Mouse (Mus musculus): Measurements from ENCODE around the gene Srcin1.

Srcin1 gene

GRCm38 (mm10) chr11:97547957-97548706, 27.9 kb downstream of the Srcin1 start:
- peak; percentile 65 for DNase-seq

DNA sequence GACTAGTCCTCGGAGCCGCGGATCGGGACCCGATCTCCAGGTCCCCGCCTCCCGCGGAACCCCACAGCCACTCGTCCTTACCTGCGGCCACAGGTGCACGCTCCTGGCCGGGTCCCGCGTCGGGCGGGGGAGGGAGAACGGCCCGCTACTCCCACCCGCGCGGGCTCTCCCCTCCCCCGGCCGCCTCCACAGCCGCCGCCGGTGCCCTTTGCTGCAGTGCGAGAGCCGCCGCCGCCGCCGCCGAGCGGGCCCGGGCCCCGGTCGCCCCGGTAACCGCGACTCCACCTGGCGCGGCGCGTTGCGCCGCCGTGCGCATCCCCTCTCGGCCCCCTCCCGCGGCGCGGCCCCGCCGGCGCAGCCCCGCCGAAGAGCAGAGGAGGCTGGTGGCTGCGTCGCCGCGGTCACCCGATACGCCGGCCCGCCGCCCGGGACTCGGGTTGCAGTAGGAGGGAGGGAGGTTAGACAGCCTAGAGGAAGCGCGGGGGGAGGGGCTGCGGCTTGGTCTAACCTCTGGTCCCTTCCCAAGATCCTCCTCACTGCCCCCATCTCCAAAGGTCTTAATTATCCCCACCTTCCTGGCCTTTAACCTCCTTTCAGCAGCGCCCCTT, 29.1 kb downstream of the Srcin1 start:
- peak; percentile 72 for DNase-seq

DNA sequence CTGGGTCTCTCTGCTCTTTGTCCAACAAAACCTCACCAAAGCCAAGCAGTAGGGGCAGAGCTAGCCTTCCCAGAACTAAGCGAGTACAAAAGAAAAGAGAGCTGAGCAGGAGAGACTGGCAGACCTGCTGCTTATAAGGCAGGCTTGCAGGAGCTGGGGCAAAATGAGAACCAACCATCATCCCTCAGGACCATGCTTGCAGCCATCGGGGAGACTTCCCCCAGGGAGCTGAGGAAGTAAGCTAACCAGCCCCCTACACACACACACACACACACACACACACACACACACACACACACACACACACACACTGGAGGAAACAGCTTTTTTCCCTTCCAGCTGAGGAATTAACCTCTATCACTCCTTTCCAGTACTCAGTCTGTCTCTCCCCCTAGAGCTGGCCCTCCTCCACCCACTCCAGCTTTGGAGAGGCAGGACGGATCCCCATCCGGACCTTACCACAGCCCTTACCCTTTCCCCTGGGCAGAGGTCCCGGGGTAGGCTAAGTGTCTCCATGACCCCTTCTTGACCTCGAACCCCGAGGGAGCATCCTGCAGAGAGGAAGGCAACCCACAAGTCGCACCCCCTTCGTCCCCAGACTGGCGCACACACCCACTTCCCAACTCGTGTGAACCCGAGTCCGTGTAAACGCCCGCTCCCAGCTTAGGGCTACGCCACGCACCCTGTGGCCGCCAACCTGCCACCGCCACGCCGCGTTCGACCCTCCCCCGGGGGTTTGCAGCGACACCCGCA, 30.0 kb downstream of the Srcin1 start:
- peak; percentile 58 for DNase-seq

DNA sequence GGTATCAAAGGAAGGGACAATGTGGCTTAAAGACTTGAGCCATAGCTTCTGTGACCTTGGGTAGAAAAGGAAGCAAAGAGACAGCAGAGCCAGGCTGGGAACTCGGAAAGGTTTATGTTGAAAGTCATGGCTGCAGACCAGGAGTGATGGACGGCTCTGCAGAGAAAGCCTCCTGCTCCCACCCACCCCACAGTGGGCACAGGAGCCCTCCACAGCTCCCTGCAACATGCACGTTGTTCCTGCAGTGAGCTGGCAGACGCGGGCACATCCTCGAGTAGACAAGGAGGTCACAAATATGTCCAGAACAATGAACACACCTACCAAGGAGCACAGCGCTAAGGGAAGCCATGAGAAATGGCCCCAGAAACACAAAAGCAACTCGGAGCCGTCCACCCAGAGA, 32.1 kb downstream of the Srcin1 start:
- DNase-seq, result no peak

DNA sequence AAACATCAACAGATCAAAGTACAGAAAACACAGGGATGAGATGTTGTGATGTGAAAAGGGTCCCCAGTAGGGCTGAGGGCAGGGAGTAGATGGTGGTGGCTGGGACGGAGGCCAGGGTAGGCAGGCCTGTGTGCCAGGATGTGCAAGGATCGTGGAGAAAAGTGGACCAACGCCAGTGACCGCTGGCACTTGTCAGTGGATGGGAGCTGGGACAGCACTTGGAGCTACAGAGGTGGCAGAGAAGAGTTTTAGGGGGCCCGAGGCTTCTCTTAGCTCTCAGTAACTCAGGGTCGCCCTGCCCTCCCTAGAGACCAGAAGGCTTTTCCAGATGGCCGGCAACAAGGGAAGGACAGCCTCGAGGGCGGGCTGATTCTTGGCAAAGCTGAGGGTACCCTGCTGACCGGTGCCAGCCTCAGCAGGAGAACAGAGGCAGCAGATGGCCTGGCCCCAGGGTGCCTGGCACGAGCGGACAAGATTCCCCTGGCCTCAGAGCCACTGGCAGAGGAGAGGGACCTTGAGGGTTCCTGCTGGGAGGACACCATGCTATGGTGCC, 32.7 kb downstream of the Srcin1 start:
- DNase-seq, result peak; percentile 99

- DNase-seq, result no peak
Measured at GRCm38 (mm10) chr11:97542171-97543150, 33.5 kb downstream of the Srcin1 start.

- DNase-seq, result no peak
Measured at GRCm38 (mm10) chr11:97540604-97541003, 35.4 kb downstream of the Srcin1 start.

DNA sequence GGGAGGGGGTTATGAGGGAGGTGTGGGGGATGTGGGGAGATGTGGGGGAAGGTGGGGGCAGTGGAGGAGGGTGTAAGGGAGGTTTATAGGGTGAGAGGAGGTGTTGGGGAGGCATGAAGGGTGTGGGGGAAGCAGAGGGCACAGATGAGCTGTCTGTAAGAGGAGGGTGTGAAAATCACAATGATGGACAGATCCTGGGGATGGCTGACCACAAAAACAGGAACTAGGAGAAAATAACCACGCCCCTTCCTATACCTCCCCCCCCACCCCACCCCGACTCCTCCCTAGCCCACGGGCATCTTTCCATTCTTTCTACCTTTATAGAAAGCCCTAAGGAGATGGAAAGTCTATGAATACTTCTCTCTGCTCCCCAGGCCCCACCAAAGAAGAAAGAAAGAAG, 35.9 kb downstream of the Srcin1 start:
- no peak for DNase-seq

DNA sequence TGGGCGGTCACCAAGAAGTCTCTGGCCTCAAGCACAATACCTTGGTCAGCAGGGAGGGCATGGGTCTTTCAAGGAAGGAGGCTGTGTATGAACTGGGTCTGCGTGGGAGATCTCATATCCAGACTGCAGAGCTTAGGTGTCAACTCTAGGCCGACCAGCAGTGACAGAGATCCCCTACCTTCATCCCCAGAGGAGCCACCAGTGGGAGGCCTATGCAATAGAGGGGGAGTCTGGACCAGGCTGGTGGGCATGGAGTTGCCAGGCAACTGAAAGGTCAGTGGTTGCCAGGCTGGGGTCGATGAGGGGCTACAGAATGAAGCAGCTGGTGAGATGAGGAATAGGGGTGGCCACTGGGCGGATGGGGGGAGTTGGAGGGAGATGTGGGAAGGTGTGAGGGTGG, 36.4 kb downstream of the Srcin1 start:
- DNase-seq, result no peak

- no peak for DNase-seq
Measured at GRCm38 (mm10) chr11:97537580-97538089, 38.4 kb downstream of the Srcin1 start.

GRCm38 (mm10) chr11:97536835-97537579, 39.0 kb downstream of the Srcin1 start:
- DNase-seq, result peak; percentile 87

DNA sequence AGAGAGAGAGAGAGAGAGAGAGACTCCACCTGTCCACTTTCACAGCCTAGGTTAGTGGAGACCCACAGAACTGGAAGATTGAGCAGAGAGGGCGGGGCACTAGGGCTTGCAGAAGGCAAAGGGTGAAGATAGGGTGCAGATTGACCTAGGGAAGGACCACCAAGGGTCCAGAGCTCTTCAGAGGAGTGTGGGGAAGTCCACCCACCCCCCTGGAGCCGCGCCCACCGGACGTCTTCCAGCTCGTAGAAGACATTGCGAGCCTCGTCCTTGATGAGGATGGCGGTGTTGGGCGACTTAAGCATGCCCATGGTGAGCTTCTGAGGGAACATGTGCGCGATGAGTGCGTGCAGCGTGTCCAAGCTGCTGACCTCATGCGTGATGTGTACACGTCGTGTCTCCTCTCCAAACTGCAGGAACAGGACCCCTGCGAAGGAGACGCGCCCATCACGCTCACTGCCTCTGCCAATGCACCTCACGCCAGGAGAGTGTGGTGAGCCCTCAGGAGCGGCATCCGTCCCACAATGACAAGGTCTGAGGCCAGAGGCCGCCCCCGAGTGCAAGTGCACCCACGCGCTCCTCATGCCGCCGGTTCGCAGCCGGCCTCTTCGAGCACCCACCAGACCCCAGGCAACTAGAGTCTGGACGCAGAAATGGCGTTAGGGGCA, 39.8 kb downstream of the Srcin1 start:
- DNase-seq, result peak; percentile 65

DNA sequence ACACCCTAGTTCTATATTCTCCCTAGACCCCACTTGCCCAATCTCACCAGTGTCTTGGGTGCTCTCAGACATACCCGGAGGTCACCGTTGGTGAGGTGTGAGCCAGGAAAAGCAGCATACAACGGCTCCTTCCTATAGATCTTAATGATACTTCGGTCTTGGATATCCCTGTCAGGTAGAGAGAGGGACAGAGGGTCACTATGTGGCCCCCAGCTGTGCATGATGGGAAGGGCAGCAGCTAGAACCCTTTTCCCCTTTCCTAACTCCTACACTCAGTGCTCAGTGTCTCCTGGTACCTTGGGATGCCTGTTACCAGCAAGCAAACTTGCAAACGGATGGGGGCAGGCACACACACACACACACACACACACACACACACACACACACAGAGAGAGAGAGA, 40.3 kb downstream of the Srcin1 start:
- no peak for DNase-seq

- DNase-seq, result no peak
Measured at GRCm38 (mm10) chr11:97535308-97535630, 40.7 kb downstream of the Srcin1 start.

- peak; percentile 58 for DNase-seq
Measured at GRCm38 (mm10) chr11:97534442-97535307, 41.3 kb downstream of the Srcin1 start.

DNA sequence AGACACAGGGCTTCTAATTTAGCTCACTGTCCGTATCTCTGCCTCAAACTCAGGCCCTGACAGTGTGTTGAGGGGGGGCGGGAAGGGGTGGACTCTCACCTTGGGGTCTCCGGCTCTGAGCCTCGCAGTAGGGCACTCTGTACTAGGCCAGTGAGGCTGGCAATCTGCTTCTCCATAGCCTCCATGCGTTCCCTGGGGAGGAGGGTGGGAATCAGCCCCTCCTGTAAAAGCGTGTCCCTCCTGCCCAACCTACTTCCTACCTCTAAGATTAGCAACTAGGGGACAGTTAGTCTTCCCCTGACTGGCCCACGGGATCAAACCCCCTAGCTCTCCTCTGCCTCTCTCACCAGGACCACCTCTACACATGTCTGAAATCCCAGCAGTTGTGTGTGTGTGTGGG, 42.3 kb downstream of the Srcin1 start:
- no peak for DNase-seq

DNA sequence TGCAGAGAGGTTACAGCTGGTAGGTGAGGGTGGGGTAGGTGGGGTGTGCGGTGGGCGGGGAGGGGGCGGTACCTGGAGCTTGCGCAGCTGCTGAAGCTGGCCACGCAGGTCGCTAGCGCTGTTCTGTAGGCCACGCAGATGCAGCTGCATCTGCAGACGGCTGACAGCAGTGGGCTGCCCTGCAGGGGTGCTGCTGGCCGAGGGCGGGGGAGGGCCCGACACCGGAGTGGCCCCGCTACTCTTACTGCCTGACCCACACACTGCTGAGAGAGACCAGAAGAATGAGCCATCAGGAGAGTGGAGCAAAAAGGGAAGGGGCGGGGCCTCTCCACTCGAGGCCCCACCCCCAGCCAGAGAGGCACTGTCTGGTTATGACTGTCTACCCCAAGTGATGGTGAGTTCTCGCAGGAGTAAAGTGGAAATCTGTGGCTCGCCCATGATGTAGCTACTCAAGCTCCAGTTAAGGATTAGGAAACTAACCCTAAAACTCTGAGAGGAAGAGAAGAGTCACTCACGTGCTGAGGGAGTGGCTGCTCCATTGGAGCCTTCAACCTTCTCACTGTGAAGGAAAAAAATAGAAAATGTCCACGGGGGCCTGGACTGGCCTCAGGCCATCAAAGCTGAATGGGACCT, 42.9 kb downstream of the Srcin1 start:
- peak; percentile 60 for DNase-seq

DNA sequence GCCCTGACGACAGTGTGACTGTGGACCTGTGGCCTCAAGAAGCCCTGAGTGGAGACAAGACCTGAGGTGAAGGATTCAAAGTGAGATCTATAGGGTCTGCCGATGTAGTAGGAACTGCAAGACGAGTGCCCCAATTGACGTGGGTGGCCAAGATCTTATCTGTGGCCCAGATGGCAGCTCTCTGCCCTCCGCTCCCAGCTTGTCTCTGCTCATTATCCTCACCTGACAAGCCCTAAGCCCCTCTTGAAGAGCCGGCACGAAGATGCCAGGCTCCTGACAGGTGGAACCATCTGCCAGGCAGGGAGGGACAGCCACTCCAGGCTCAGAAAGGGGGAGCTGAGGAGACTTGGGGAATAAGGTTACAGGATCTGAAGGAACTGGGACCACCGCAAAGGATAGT, 43.6 kb downstream of the Srcin1 start:
- DNase-seq, result no peak
